Mouse (Mus musculus): ENCODE data around the gene Myb.

GRCm38 (mm10) chr10:21094896-21095295, 65.9 kb downstream of the Myb start:
- TF ChIP-seq CTCF (IDR thresholded peaks at IDR 0.05; ENCODE audit: insufficient read depth, low read depth, low read length), result no peak
- no peak for TF ChIP-seq POLR2A (IDR thresholded peaks at IDR 0.05; ENCODE audit: insufficient read depth, low read depth, low read length)

Data from olfactory bulb, adult 2 months (tissue).